Mouse (Mus musculus) ovary, adult 18-20 months (tissue): ENCODE results near the gene AB124611.
"Not testable (repeated sequence)": the region's sequence is repeated elsewhere in the genome, so short reads cannot be mapped to it uniquely, and the experiment has no call there.

Source experiments
- DNase-seq: peaks from one replicate; pipeline ENCODE4 v3.0.0; 2022; ENCODE audit warnings: low spot score, mixed read lengths

The AB124611 gene

GRCm38 (mm10) chr9:21525937-21526633 is at the start of gene AB124611:
TSS of gene AB124611 (plus strand) at chr9:21526176.
- DNase-seq: no peak

GRCm38 (mm10) chr9:21477707-21478106 is 48.3 kb upstream of the AB124611 start:
- no peak for DNase-seq

GRCm38 (mm10) chr9:21484065-21484464 is 41.9 kb upstream of the AB124611 start:
- DNase-seq: peak; percentile 55

GRCm38 (mm10) chr9:21488246-21488645 is 37.7 kb upstream of the AB124611 start:
- DNase-seq: not testable (repeated sequence)

GRCm38 (mm10) chr9:21490696-21491095 is 35.3 kb upstream of the AB124611 start:
- DNase-seq: no peak

GRCm38 (mm10) chr9:21493907-21494306 is 32.1 kb upstream of the AB124611 start:
- no peak for DNase-seq

GRCm38 (mm10) chr9:21494726-21495125 is 31.2 kb upstream of the AB124611 start:
- no peak for DNase-seq

- DNase-seq: peak; percentile 34
Measured at GRCm38 (mm10) chr9:21496308-21497049, 29.5 kb upstream of the AB124611 start.

- no peak for DNase-seq
Measured at GRCm38 (mm10) chr9:21497050-21497542, 28.9 kb upstream of the AB124611 start.

GRCm38 (mm10) chr9:21497664-21498063 is 28.3 kb upstream of the AB124611 start:
- no peak for DNase-seq

- DNase-seq: no peak
Measured at GRCm38 (mm10) chr9:21498284-21498902, 27.6 kb upstream of the AB124611 start.

GRCm38 (mm10) chr9:21503352-21503751 is 22.6 kb upstream of the AB124611 start:
- no peak for DNase-seq

GRCm38 (mm10) chr9:21505767-21506166 is 20.2 kb upstream of the AB124611 start:
- no peak for DNase-seq

GRCm38 (mm10) chr9:21507753-21508430 is 18.1 kb upstream of the AB124611 start:
- no peak for DNase-seq

- no peak for DNase-seq
Measured at GRCm38 (mm10) chr9:21508871-21509404, 17.0 kb upstream of the AB124611 start.

- peak; percentile 90 for DNase-seq
Measured at GRCm38 (mm10) chr9:21509772-21510688, 15.9 kb upstream of the AB124611 start, which contains the start of gene Tmed1. TSS of gene Tmed1 (minus strand) at chr9:21510252.

GRCm38 (mm10) chr9:21510689-21511015 is 15.3 kb upstream of the AB124611 start:
- no peak for DNase-seq

GRCm38 (mm10) chr9:21511052-21511451 is 14.9 kb upstream of the AB124611 start:
- no peak for DNase-seq

GRCm38 (mm10) chr9:21513466-21513865 is 12.5 kb upstream of the AB124611 start:
- DNase-seq: no peak

- DNase-seq: no peak
Measured at GRCm38 (mm10) chr9:21517947-21518495, 8.0 kb upstream of the AB124611 start.

- DNase-seq: not testable (repeated sequence)
Measured at GRCm38 (mm10) chr9:21518690-21519089, 7.3 kb upstream of the AB124611 start.
